Mouse (Mus musculus) bone marrow macrophage, adult 2 months (primary cell): Measurements from ENCODE around the gene Mettl7a3. TPM values are rescaled to one million over a fixed set of nuclear protein-coding genes. Genes with fewer than 3 reads are reported as not detected.
A peak's percentile ranks its signal among the peaks of the same experiment; 100 is the strongest.
"Not testable (repeated sequence)": the region's sequence is repeated elsewhere in the genome, so short reads cannot be mapped to it uniquely, and the experiment has no call there.

Experiments
- H3K27ac ChIP-seq: 2 replicates; pipeline ENCODE4 v1.5.1; 2012; ENCODE audit warnings: low read depth, low read length; ENCODE audit not compliant: insufficient read depth
- H3K4me1 ChIP-seq: 2 replicates; pipeline ENCODE4 v1.6.1; 2012; ENCODE audit warnings: low read length; ENCODE audit not compliant: control insufficient read depth, insufficient read depth
- H3K4me3 ChIP-seq: 2 replicates; pipeline ENCODE4 v1.5.1; 2012; ENCODE audit warnings: mild to moderate bottlenecking, low read length, moderate library complexity; ENCODE audit not compliant: insufficient read depth
- CTCF ChIP-seq: IDR thresholded peaks from 2 replicates; pipeline ENCODE4 v1.5.1; 2012; ENCODE audit warnings: low read depth, mild to moderate bottlenecking, low read length, moderate library complexity
- POLR2A ChIP-seq: IDR thresholded peaks from 2 replicates; pipeline ENCODE4 v1.6.1; 2012; ENCODE audit warnings: mild to moderate bottlenecking, low read depth, low read length, borderline replicate concordance
- polyA plus RNA-seq: library from polyadenylated mRNA; stranded (reverse); fragments of >200 nt; gene quantifications from 2 replicates; pipeline ENCODE4 v1.2.4, GENCODE M21; 2012; ENCODE audit not compliant: missing spikeins, insufficient read depth, insufficient read length

The Mettl7a3 gene
- polyA plus RNA-seq, 1 experiment, result not detected

DNA sequence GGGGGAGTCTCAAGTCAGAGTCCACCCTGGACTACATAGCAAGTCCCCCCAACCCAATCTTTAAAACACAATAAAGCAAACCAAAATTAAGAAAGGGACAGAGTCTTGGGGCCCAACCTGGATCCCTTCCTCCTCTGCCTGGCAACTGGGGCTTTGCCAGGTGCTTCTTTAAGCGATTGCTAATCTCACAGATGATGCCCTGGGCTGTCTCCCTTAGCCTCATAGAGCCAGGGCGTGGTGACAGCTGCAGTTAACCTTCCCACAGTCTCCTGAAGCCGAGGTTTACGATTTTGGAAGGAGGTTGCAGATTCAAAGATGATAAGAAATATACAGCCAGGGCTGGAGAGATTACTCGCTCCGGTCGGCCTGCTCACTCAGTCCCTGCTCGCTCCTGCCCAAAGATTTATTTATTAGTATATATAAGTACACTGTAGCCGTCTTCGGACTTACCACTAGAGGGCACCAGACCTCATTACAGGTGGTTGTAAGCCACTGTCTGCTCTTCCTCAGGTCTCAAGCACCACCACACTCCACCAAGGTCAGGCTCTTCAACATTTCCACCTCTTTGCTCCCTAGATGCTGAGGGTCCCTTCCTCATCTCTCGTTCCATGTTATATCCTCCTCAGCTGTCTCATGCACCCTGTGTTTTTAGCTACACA is 27.2 kb upstream of the Mettl7a3 start:
- not testable (repeated sequence) for H3K4me3 ChIP-seq, H3K4me1 ChIP-seq, H3K27ac ChIP-seq
- TF ChIP-seq CTCF, result peak; percentile 32; the same call in 1 of the 2 replicates

DNA sequence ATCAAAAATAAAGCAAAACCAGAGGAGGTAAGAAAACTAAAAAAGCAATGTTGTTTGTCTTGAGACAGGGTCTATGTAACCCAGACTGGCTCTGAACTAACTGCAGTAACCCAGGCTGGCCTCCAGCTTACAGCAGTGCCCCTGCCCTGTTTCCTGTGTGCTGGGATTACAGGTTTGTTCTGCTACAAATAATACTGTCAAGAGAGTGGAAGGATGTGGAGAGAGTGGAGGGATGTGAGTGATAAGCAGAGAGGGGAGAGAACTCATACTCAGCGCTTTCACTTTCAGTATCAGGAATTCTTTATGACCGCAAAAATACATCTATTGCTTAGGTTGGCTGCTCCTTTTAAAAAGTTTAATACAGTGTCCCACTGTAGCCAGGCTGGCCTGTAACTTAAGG is 22.4 kb upstream of the Mettl7a3 start:
- H3K27ac ChIP-seq, result no peak overlapping the region
- H3K4me1 ChIP-seq, result peaks cover 4% of the 10 kb centered on the region; the same call in 1 of the 2 replicates
- no peak for TF ChIP-seq CTCF
- no peak for TF ChIP-seq POLR2A
- H3K4me3 ChIP-seq, result no peak overlapping the region

DNA sequence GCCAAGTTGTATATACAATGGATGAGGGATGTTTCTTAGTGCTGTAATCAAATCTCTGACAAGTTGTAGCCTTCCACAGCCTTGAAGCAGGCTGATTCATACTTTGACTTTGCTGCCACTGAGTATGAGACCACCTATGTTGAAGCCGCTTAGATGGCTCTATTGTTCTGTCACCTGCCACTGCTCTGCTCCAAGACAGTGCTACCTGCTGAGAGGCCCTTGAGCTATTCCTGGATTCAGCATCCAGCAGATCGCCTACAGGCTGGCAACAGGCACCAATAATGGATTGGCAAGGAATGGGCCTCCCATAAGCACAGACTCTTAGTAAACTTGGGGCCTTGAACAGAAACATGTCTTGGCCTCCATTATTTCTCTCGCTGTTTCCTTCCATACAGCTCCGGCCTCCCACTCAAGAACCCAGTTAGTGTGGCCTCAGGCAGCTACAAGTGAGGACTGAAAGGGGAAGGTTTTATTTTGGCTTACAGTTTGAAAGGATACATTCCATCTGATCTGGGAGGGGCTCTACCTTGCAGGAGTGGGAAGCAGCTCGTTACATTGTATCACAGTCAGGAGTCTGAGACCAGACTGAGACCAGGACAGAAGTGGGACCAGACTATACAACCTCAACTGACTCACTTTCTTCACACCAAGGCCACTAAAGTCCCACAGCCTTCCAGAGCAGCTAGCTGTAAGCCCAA is 20.1 kb upstream of the Mettl7a3 start:
- Histone ChIP-seq H3K27ac (no peak overlapping the region), H3K4me1 (peaks cover 11% of the 10 kb centered on the region), H3K4me3 (no peak overlapping the region)
- TF ChIP-seq POLR2A (no peak), CTCF (no peak)

DNA sequence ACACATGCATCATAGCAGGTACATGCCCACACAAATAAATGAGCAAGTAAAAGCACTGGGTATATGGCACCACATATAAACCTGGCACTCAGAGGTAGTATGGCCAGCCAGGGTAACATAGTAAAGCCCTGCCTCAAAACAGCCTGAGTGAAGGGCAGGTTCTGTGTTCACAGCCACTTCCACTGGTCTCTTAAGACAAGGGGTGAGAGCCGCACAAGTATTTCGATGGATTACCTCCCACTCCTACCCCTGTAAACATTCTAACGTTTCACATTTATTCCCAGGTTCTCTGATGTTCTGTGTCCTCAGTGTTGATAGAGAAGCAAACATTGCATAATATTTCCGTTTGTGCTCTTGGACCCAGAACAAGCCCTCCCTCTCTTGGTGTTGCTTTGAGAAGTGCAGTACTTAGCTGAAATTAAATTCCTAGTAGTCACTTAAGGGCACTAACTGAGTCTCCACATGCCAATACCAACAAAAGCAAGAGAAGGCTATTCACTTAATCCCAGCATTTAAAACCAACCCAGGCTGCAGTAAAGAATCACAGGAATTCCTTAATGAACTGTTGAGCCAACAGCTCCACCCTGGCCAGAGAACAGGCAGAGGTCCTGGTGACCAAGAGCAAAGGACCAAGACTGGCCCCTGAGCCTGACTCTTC is 16.6 kb upstream of the Mettl7a3 start:
- not testable (repeated sequence) for H3K4me3 ChIP-seq, H3K27ac ChIP-seq
- H3K4me1 ChIP-seq, result peaks cover 21% of the 10 kb centered on the region

DNA sequence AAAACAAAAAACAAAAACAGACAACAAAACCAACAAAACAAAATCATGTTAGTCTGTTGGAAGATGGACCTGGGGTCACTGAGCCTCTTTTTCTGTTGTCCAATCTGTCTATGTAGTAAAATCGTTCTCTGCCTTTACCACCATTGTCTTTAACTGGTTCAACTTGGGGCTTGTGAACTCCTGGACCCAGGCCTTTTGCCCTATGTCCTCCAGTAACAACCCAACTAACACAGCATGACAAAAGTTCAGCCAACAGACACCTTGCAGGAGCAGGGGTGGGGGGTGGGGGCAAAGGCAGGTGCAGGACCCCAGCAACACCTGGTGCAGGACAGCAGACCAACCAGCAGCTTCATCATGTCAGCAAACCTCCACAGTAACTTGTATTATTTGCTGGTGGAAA is 14.8 kb upstream of the Mettl7a3 start:
- TF ChIP-seq CTCF, result no peak
- TF ChIP-seq POLR2A, result no peak
- H3K27ac ChIP-seq, result no peak overlapping the region
- peaks cover 21% of the 10 kb centered on the region for H3K4me1 ChIP-seq
- H3K4me3 ChIP-seq, result no peak overlapping the region

DNA sequence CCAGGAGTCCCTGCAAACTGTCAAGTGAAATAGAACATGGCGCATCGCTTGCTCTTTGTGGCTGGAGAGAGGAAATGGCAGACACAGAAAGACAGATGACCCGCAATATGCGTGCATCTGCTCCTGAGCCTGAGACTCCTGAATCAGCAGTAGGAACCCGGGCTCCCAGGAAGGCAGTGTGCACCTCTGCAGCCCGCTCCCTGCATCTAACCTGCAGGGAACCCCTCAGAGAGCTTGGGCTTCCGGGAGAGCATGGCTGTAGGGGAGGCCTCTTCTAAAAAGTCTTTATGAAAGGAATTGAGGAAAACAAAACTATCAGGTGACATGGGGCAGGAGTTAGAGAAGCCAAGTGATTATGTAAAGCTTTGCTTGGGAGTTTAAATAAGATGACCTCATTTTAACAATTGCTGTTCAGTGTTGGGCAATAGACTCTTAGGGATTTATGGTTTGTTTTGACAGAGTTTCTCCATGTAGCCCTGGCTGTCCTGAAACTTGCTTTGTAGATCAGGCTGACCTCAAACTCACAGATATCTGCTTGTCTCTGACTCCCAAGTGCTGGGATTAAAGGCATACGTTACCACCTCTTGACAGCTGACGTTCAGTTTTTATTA is 14.3 kb upstream of the Mettl7a3 start:
- peaks cover 21% of the 10 kb centered on the region for H3K4me1 ChIP-seq
- no peak for TF ChIP-seq POLR2A
- no peak for TF ChIP-seq CTCF
- no peak overlapping the region for H3K4me3 ChIP-seq
- H3K27ac ChIP-seq, result peak overlapping the region; percentile 16; the same call in 1 of the 2 replicates

DNA sequence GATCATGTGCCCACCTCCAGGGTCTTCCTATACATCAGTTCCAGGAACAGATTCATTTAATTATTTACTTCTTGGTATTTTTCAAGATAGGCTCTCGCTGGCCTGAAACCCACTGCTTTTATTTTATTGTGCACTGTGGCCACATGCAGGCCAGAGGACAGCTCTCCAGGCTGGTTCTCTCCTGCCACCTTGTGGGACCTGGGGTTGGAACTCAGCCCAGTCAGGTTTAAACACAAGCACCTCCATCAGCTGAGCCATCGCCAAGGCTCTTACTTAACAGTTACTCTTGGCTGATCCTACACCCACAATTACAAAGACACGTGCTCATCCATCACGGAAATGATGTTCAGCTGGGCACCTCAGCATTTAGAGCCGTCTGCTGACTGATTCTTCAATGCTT is 13.6 kb upstream of the Mettl7a3 start:
- no peak overlapping the region for H3K27ac ChIP-seq
- H3K4me1 ChIP-seq, result peaks cover 21% of the 10 kb centered on the region
- no peak overlapping the region for H3K4me3 ChIP-seq
- TF ChIP-seq CTCF (no peak), POLR2A (no peak)

DNA sequence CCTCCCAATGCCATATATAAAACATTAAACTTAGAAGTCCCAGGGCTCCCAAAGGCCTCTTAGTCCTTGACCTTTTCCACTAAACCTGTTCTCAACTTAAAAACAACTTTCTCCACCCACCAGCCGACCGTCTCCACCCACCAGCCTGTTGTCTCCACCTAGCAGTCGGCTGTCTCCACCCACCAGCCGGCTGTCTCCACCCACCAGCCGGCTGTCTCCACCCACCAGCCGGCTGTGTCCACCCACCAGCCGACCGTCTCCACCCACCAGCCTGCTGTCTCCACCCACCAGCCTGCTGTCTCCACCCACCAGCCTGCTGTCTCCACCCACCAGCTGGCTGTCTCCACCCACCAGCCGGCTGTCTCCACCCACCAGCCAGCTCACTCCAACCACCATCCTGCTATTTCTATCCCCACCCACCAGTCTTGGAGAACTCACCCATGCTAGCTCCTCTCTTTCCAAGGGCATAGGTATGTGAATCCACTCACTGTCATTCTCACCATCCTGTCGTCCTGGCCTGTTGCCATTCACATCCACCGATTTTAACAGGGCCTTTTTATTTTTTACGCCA is 10.6 kb upstream of the Mettl7a3 start:
- peaks cover 14% of the 10 kb centered on the region for H3K4me1 ChIP-seq
- no peak overlapping the region for H3K4me3 ChIP-seq
- no peak overlapping the region for H3K27ac ChIP-seq
- TF ChIP-seq POLR2A (no peak), CTCF (no peak)

DNA sequence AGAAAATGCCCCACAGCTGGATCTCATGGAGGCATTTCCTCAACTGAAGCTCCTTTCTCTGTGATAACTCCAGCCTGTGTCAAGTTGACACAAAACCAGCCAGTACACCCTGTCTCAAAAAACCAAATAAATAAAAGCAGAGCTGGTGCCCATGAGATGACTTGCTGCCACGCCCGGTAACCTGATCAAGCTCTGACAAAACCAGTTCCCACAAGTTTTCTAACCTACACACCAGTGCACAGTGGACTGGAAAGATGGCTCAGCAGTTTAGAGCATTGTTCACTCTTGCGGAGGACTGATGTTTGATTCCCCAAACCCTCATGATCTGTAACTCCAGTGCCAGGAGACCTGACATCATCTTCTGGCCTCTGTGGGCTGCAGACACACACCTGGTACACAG is 9.5 kb upstream of the Mettl7a3 start:
- Histone ChIP-seq H3K27ac (no peak overlapping the region), H3K4me1 (peaks cover 10% of the 10 kb centered on the region), H3K4me3 (no peak overlapping the region)
- TF ChIP-seq POLR2A, result no peak
- TF ChIP-seq CTCF, result no peak

DNA sequence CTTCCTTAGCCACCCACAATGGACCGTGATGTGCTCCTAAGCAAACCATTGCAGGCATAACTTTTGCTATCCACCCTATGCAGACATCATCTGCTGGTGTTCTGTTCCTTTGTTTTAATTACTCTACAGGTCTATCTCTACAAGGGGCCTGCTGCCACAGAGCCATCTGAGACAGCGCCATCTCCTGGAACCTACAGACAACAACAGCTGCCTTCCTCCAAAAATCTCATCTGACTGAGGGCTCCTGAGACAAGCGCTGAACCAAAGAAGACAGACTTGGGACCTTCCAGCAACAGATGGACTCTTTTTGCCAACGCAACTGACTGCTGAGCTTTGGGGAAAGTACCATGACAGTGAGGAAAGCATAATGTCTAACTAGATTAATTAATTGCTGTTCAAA is 6.6 kb upstream of the Mettl7a3 start:
- H3K4me3 ChIP-seq, H3K4me1 ChIP-seq, H3K27ac ChIP-seq: not testable (repeated sequence)

DNA sequence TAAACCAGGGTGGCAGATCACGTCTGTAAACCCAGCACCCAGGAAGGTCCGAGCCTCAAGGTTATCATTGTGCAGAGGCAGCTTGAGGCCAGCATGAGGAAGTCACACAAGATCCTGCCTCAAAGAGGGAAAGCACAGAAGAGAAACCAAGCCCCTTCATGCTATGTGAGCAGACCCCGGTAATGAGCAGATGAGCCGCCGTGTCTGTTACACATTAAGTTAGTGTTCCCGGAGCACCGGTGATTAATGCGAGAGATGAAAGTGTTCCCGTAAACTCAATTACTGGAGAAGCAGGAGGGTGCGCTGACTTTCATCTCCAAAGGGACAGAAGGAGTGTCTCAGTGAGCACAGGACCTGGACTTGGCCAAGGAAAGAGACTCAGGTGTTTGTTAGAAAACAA is 5.4 kb upstream of the Mettl7a3 start:
- not testable (repeated sequence) for H3K4me1 ChIP-seq, H3K4me3 ChIP-seq, H3K27ac ChIP-seq
